Mouse (Mus musculus) brain, embryonic 14.5 days (tissue): ENCODE measurements around the gene Slc35c1.

Experiments
- CTCF ChIP-seq: fragments of 200-500 bp; IDR thresholded peaks from 2 replicates; pipeline ENCODE4 v1.5.1; 2012; ENCODE audit warnings: inconsistent platforms, mild to moderate bottlenecking, moderate library complexity, borderline replicate concordance; ENCODE audit not compliant: insufficient read depth, insufficient read length; ENCODE audit errors: extremely low read depth
- POLR2A ChIP-seq: fragments of 200-500 bp; IDR thresholded peaks from 2 replicates; pipeline ENCODE4 v1.6.1; 2012; ENCODE audit warnings: mild to moderate bottlenecking, inconsistent platforms, borderline replicate concordance; ENCODE audit not compliant: poor library complexity, insufficient read depth, insufficient read length, severe bottlenecking; ENCODE audit errors: extremely low read depth

- no peak for TF ChIP-seq CTCF
- no peak for TF ChIP-seq POLR2A
These were observed 4.6 kb downstream of the Slc35c1 start for GRCm38 (mm10) chr2:92455704-92456103.
